Mouse (Mus musculus): ENCODE data around the gene 1700030J22Rik. TPM values are rescaled to one million over a fixed set of nuclear protein-coding genes. Genes with fewer than 3 reads are reported as not detected.

The 1700030J22Rik gene
- total and polyA plus RNA-seq, 3 experiments = 0.21 to 0.46 (median 0.35) TPM

DNA sequence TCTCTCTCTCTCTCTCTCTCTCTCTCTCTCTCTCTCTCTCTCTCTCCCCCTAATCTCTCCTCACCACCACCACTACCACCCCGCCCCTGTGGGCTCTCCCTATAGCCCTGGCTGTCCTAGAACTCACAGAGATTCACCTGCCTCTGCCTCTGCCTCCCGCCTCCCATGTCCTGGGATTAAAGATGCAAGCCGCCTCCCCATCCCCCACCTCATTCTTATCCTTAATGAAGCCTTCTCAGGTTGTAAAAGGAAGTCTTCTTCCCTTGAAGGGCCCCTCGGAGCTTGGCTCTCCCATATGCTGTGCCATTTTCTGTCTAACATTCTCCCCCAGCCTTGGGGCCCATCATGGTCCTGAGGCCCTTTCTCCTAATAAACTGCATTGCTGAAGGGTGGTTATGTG is 36.9 kb upstream of the 1700030J22Rik start:
- dilution Hi-C loops (cut with MboI; ENCODE audit: extremely low pct_ligation_motif_present, extremely low pct_unique_long_range_greater_than_20kb, low sequenced_read_pairs) (no loop called here), in situ Hi-C loops (cut with MboI; ENCODE audit: low pct_ligation_motif_present, low pct_unique_long_range_greater_than_20kb, low sequenced_read_pairs) (no loop called here)
- H3K9ac ChIP-seq (ENCODE audit: insufficient read depth, low read depth) = no peak overlapping the region
- DNase-seq (ENCODE audit: extremely low read depth) = no peak
- peaks cover 5% of the 10 kb centered on the region in 2 experiments; a peak in 3 of 4 replicates for H3K4me1 ChIP-seq (ENCODE audit: control insufficient read depth in 1 of 2, insufficient read depth in 2 of 2)
- TF ChIP-seq JUN (IDR thresholded peaks at IDR 0.05; ENCODE audit: insufficient read depth, low read depth, low read length) = no peak
- TF ChIP-seq MXI1 (IDR thresholded peaks at IDR 0.05; ENCODE audit: low read depth, low read length) = no peak
- no peak for TF ChIP-seq ZKSCAN1 (IDR thresholded peaks at IDR 0.05; ENCODE audit: borderline replicate concordance, low read depth, low read length)
- TF ChIP-seq BHLHE40 (IDR thresholded peaks at IDR 0.05; ENCODE audit: low read depth, low read length) = no peak
- H3K27ac ChIP-seq (ENCODE audit: insufficient read depth, low read depth) = no peak overlapping the region
- H3K27me3 ChIP-seq (replicated peaks) = peaks cover 20% of the 10 kb centered on the region
- no peaks in the 10 kb centered on the region for H3K79me2 ChIP-seq (replicated peaks; ENCODE audit: control insufficient read depth, extremely low read depth, insufficient read depth, poor library complexity, severe bottlenecking)
- no peak overlapping the region for H3K4me3 ChIP-seq (replicated peaks in 1 of 3; ENCODE audit: low read depth in 2 of 3, low read length in 2 of 3, poor library complexity in 1 of 3)
- H3K36me3 ChIP-seq (replicated peaks in 1 of 2; ENCODE audit: control insufficient read depth in 1 of 2, insufficient read depth in 1 of 2, low read length in 1 of 2) = no peaks in the 10 kb centered on the region
- no peak overlapping the region for H3K4me2 ChIP-seq (ENCODE audit: insufficient read depth, low read depth, poor library complexity, severe bottlenecking)
- no peaks in the 10 kb centered on the region for H3K9me3 ChIP-seq (replicated peaks; ENCODE audit: low read length)

GRCm38 (mm10) chr8:117011366-117011765 is 32.6 kb upstream of the 1700030J22Rik start:
- H3K9me3 ChIP-seq (replicated peaks; ENCODE audit: low read length) = no peaks in the 10 kb centered on the region
- H3K4me3 ChIP-seq (replicated peaks in 1 of 3; ENCODE audit: low read depth in 2 of 3, low read length in 2 of 3, poor library complexity in 1 of 3) = peak overlapping the region in 1 of 3 experiments; percentile 33
- TF ChIP-seq EP300 (IDR thresholded peaks at IDR 0.05; ENCODE audit: low read length) = no peak
- TF ChIP-seq USF1 (IDR thresholded peaks at IDR 0.05; ENCODE audit: low read depth, low read length) = peak; percentile 21; the same call in 1 of the 2 replicates
- peak; percentile 48; the same call in 1 of the 2 replicates for TF ChIP-seq BHLHE40 (IDR thresholded peaks at IDR 0.05; ENCODE audit: low read depth, low read length)
- H3K36me3 ChIP-seq (replicated peaks in 1 of 2; ENCODE audit: control insufficient read depth in 1 of 2, insufficient read depth in 1 of 2, low read length in 1 of 2) = no peaks in the 10 kb centered on the region
- peak overlapping the region; percentile 66; the same call in 1 of the 2 replicates for H3K4me2 ChIP-seq (ENCODE audit: insufficient read depth, low read depth, poor library complexity, severe bottlenecking)
- in situ Hi-C loops (cut with MboI; ENCODE audit: low pct_ligation_motif_present, low pct_unique_long_range_greater_than_20kb, low sequenced_read_pairs) (no loop called here), dilution Hi-C loops (cut with MboI; ENCODE audit: extremely low pct_ligation_motif_present, extremely low pct_unique_long_range_greater_than_20kb, low sequenced_read_pairs) (no loop called here)
- peaks cover 5 to 8% of the 10 kb centered on the region in 2 experiments; a peak in 3 of 4 replicates for H3K4me1 ChIP-seq (ENCODE audit: control insufficient read depth in 1 of 2, insufficient read depth in 2 of 2)
- H3K27me3 ChIP-seq (replicated peaks) = peaks cover 13% of the 10 kb centered on the region
- H3K9ac ChIP-seq (ENCODE audit: insufficient read depth, low read depth) = no peak overlapping the region
- no peak overlapping the region for H3K27ac ChIP-seq (ENCODE audit: insufficient read depth, low read depth)
- DNase-seq (ENCODE audit: extremely low read depth) = no peak
- no peaks in the 10 kb centered on the region for H3K79me2 ChIP-seq (replicated peaks; ENCODE audit: control insufficient read depth, extremely low read depth, insufficient read depth, poor library complexity, severe bottlenecking)

GRCm38 (mm10) chr8:116994016-116994716 is 15.4 kb upstream of the 1700030J22Rik start:
- Histone ChIP-seq H3K4me1 (ENCODE audit: control insufficient read depth in 1 of 2, insufficient read depth in 2 of 2) (peaks cover 0 to 22% of the 10 kb centered on the region in 2 experiments; a peak in 2 of 4 replicates), H3K9ac (ENCODE audit: insufficient read depth, low read depth) (no peak overlapping the region), H3K79me2 (replicated peaks; ENCODE audit: control insufficient read depth, extremely low read depth, insufficient read depth, poor library complexity, severe bottlenecking) (peaks cover 3% of the 10 kb centered on the region; the same call in 1 of the 2 replicates)

More at GRCm38 (mm10) chr8:116994016-116994716, 15.4 kb upstream of the 1700030J22Rik start:
- Histone ChIP-seq H3K27ac (ENCODE audit: insufficient read depth, low read depth) (no peak overlapping the region), H3K9me3 (replicated peaks; ENCODE audit: low read length) (no peaks in the 10 kb centered on the region), H3K27me3 (replicated peaks) (peaks cover 11% of the 10 kb centered on the region), H3K4me3 (replicated peaks in 1 of 3; ENCODE audit: low read depth in 2 of 3, low read length in 2 of 3, poor library complexity in 1 of 3) (no peak overlapping the region), H3K36me3 (replicated peaks in 1 of 2; ENCODE audit: control insufficient read depth in 1 of 2, insufficient read depth in 1 of 2, low read length in 1 of 2) (peaks cover 0 to 16% of the 10 kb centered on the region in 2 experiments), H3K4me2 (ENCODE audit: insufficient read depth, low read depth, poor library complexity, severe bottlenecking) (peak overlapping the region; percentile 85; the same call in 1 of the 2 replicates)
- DNase-seq (ENCODE audit: extremely low read depth) = no peak
- TF ChIP-seq NRF1 (IDR thresholded peaks at IDR 0.05; ENCODE audit: low read depth, low read length) (no peak), SMC3 (IDR thresholded peaks at IDR 0.05; ENCODE audit: low read depth, low read length) (no peak), POLR2A (IDR thresholded peaks at IDR 0.05; ENCODE audit: low read depth, low read length) (no peak), RAD21 (IDR thresholded peaks at IDR 0.05; ENCODE audit: low read depth, low read length) (no peak), MYC (IDR thresholded peaks at IDR 0.05; ENCODE audit: low read depth, low read length) (no peak), MXI1 (IDR thresholded peaks at IDR 0.05; ENCODE audit: low read depth, low read length) (no peak)
- in situ Hi-C loops (cut with MboI; ENCODE audit: low pct_ligation_motif_present, low pct_unique_long_range_greater_than_20kb, low sequenced_read_pairs) = loop anchor here (5.0 to 10.0 kb wide), 2 partner anchors 72 to 481 kb away; partner anchors contain the start of genes Cenpn and Cmc2
- dilution Hi-C loops (cut with MboI; ENCODE audit: extremely low pct_ligation_motif_present, extremely low pct_unique_long_range_greater_than_20kb, low sequenced_read_pairs) = no loop called here
